Mouse (Mus musculus): ENCODE measurements around the gene Strip1.

DNA sequence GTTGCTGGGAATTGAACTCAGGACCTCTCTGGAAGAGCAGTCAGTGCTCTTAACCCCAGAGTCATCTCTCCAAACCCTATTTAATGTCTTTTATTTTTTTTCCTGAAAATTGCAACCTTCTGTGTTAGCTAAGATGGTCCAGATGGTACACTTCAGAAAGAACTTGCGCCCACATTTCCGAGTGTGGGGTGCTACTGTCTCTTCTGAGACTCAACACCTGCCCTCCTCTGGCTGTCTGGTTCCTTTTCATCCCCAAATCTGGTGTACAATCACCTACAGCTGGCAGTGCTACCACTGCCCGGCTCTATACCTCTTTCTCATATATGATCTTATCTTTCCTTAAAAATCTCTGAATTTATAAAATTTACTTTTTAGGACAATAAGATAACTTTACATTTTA, 21.5 kb upstream of the Strip1 start:
- no peak for TF ChIP-seq GATA1 (IDR thresholded peaks at IDR 0.05; ENCODE audit: low read length)
- TF ChIP-seq TAL1 (IDR thresholded peaks at IDR 0.05; ENCODE audit: low read length), result no peak

All from erythroblast, embryonic 14.5 days (primary cell).